Mouse (Mus musculus) neural tube, embryonic 12.5 days (tissue): ENCODE measurements around the gene Nanos3. TPM values are rescaled to one million over a fixed set of nuclear protein-coding genes. Genes with fewer than 3 reads are reported as not detected.

ENCODE experiments used
- ATAC-seq: fragments of 200-750 bp; cut with Nextera tagmentation; 2 replicates; pipeline ENCODE4 v1.8.0; 2017; ENCODE audit warnings: low read depth, mild to moderate bottlenecking, moderate TSS enrichment, moderate library complexity; ENCODE audit not compliant: low FRiP score
- H3K27ac ChIP-seq: fragments of 300-500 bp; sonication (generic); 2 replicates; pipeline ENCODE4 v1.5.1; 2016
- H3K27me3 ChIP-seq: fragments of 300-500 bp; sonication (generic); replicated peaks from 2 replicates; pipeline ENCODE4 v1.6.1; 2016; ENCODE audit warnings: mild to moderate bottlenecking
- H3K36me3 ChIP-seq: fragments of 300-500 bp; sonication (generic); 2 replicates; pipeline ENCODE4 v1.6.1; 2016; ENCODE audit warnings: mild to moderate bottlenecking
- H3K4me1 ChIP-seq: fragments of 300-500 bp; sonication (generic); 2 replicates; pipeline ENCODE4 v1.6.1; 2016
- H3K4me2 ChIP-seq: fragments of 300-500 bp; sonication (generic); replicated peaks from 2 replicates; pipeline ENCODE4 v1.6.1; 2016; ENCODE audit warnings: mild to moderate bottlenecking
- H3K4me3 ChIP-seq: fragments of 300-500 bp; sonication (generic); 2 replicates; pipeline ENCODE4 v1.5.1; 2016
- H3K9ac ChIP-seq: fragments of 300-500 bp; sonication (generic); 2 replicates; pipeline ENCODE4 v1.6.1; 2016; ENCODE audit warnings: mild to moderate bottlenecking
- H3K9me3 ChIP-seq: fragments of 300-500 bp; sonication (generic); 2 replicates; pipeline ENCODE4 v1.6.1; 2016; ENCODE audit warnings: mild to moderate bottlenecking
- WGBS: fragments of 180-500 bp; shearing (Covaris S2); methylation state at CpG from one replicate; pipeline ENCODE4 v1.1.7; 2016; 5-methylcytosine and 5-hydroxymethylcytosine counted together
- microRNA counts: library from miRNA; unstranded; fragments of <30 nt; microRNA quantifications from one replicate; lab custom pipeline; 2017
- microRNA-seq: library from miRNA; unstranded; fragments of <30 nt; microRNA quantifications from one replicate; pipeline ENCODE4, GENCODE M21; 2017
- polyA plus RNA-seq: library from polyadenylated mRNA; unstranded; fragments of >200 nt; fragmentation: Nextera tagmentation; extraction: Ambion mirVana; gene quantifications from 2 replicates; pipeline ENCODE4 v1.2.1, GENCODE M21; 2016

Gene Nanos3
- polyA plus RNA-seq, 1 experiment from 2014 or later: 5.3 TPM

GRCm38 (mm10) chr8:84130806-84131205 is 54.2 kb downstream of the Nanos3 start:
- H3K27me3 ChIP-seq: 0 out of 2 replicates have a peak, but pooled peaks cover 7% of the 10 kb centered on the region
- H3K27ac ChIP-seq: no peak overlapping the region
- H3K4me2 ChIP-seq: no peak overlapping the region
- H3K4me1 ChIP-seq: no peaks in the 10 kb centered on the region
- no peaks in the 10 kb centered on the region for H3K9me3 ChIP-seq
- H3K36me3 ChIP-seq: peaks cover 41% of the 10 kb centered on the region
- ATAC-seq: no peak
- H3K4me3 ChIP-seq: no peak overlapping the region
- 40% methylated on average over 30 of the region's 30 CpGs for WGBS
- H3K9ac ChIP-seq: no peak overlapping the region

DNA sequence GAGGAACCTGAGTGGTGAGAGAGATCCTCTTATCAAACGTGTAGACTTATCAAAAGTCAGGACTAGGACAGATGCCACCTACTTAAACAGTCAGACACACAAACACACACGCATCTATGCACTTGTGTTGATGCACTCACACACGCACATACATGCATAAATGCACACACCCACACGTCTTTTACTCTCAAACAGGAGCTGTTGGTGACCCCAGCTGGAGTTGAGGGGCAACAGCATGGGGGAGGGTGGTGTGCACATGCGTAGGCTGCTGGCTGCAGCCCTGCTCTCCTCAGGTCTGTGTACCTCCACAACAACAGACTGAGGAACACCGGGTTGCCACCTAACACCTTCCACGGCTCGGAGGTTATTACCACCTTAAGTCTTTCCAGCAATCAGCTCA is 56.7 kb downstream of the Nanos3 start:
- H3K4me3 ChIP-seq: no peak overlapping the region
- H3K4me1 ChIP-seq: no peaks in the 10 kb centered on the region
- WGBS: 73% methylated on average over 8 of the region's 8 CpGs
- H3K27ac ChIP-seq: no peak overlapping the region
- ATAC-seq: no peak
- H3K27me3 ChIP-seq: 0 out of 2 replicates have a peak, but pooled peaks cover 7% of the 10 kb centered on the region
- H3K4me2 ChIP-seq: no peak overlapping the region
- H3K36me3 ChIP-seq: peaks cover 16% of the 10 kb centered on the region
- H3K9me3 ChIP-seq: no peaks in the 10 kb centered on the region
- no peak overlapping the region for H3K9ac ChIP-seq

- WGBS: 71% methylated on average over 17 of the region's 17 CpGs
Observed at GRCm38 (mm10) chr8:84127202-84127901, 57.7 kb downstream of the Nanos3 start.

DNA sequence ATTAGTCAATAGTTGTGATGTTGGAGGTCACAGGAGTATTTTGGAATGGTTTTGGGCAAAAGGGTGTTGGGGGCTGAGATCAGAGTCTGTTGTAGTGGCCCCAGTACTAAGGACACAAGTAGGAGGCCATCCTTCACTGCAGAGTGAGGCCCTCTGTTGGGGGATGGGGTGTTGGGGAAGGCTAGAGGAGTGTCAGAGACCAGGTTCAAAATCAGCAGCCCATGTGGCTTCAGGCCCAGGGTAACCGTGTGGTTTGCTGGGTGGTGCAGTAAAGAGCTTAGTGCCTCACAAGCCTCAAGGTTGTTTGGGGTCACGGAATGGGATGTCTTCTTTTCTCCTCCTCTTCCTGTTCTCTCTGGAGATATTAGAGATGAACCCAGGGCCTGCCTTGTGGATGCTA is 58.3 kb downstream of the Nanos3 start:
- Histone ChIP-seq H3K4me2 (no peak overlapping the region), H3K4me3 (no peak overlapping the region), H3K4me1 (no peaks in the 10 kb centered on the region), H3K36me3 (peaks cover under 1% of the 10 kb centered on the region), H3K27me3 (0 out of 2 replicates have a peak, but pooled peaks cover 7% of the 10 kb centered on the region), H3K9me3 (no peaks in the 10 kb centered on the region), H3K27ac (no peak overlapping the region), H3K9ac (no peak overlapping the region)
- WGBS: 82% methylated on average over 2 of the region's 2 CpGs
- ATAC-seq: no peak

More at GRCm38 (mm10) chr8:84127202-84127901, 57.7 kb downstream of the Nanos3 start:
- Histone ChIP-seq H3K27me3 (0 out of 2 replicates have a peak, but pooled peaks cover 7% of the 10 kb centered on the region), H3K4me3 (no peak overlapping the region), H3K9ac (no peak overlapping the region), H3K36me3 (peaks cover 6% of the 10 kb centered on the region), H3K9me3 (no peaks in the 10 kb centered on the region), H3K4me1 (no peaks in the 10 kb centered on the region), H3K4me2 (no peak overlapping the region), H3K27ac (no peak overlapping the region)
- no peak for ATAC-seq

DNA sequence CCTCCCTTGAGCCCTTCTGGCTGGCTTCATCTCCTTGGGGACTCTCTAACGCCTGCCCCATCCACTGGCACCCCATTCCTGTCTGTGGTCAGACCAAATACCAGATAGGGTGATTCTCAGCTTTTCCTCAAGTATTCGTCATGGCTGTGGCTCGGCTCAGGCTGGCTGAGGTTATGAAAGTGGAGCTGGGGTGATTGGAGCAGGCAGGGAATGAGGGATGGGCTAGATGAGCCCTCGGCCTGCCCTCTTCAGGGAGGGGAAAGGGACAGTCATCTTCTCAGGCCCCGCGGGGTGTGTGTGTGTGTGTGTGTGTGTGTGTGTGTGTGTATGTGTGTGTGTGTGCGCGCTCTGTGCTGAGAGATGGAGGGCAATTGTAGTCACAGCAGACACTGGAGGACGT is 59.4 kb downstream of the Nanos3 start, which contains the start of gene Podnl1:
TSS of gene Podnl1 (plus strand) at position 334 of the 400 bp plus-strand sequence.
- no peak within 1 kb of the TSS for H3K9ac ChIP-seq
- WGBS: 71% methylated on average over 9 of the region's 9 CpGs
- ATAC-seq: no peak
- H3K27ac ChIP-seq: no peak within 1 kb of the TSS
- no peaks in the 10 kb centered on the region for H3K9me3 ChIP-seq
- no peak within 1 kb of the TSS for H3K4me3 ChIP-seq
- 0 out of 2 replicates have a peak, but pooled peaks cover 2% of the 10 kb centered on the region for H3K27me3 ChIP-seq
- no peak within 1 kb of the TSS for H3K4me2 ChIP-seq
- no peaks in the 10 kb centered on the region for H3K4me1 ChIP-seq
- H3K36me3 ChIP-seq: no peaks in the 10 kb centered on the region

MicroRNAs within 50 kb of the gene (microRNA counts, 519-probe panel; counts per million panel counts)
- microRNA mmu-miR-181c (lab: Ali Mortazavi, UCI) (3,538 counts per million, percentile 73 among the panel's probes with 10 or more counts), microRNA mmu-miR-23a (lab: Ali Mortazavi, UCI) (5,466 counts per million, percentile 87 among the panel's probes with 10 or more counts), microRNA mmu-miR-27a (lab: Ali Mortazavi, UCI) (6,467 counts per million, percentile 93 among the panel's probes with 10 or more counts)

Small RNA genes within 50 kb of the gene (microRNA-seq; reads per million reads assigned to microRNA genes)
- not detected for gene Gm25110
- 6,667 reads per million, percentile 94 among the genes with 10 or more reads in this experiment for gene Mir181c
- gene Mir181d: 4,445 reads per million, percentile 89 among the genes with 10 or more reads in this experiment
- 4,732 reads per million, percentile 90 among the genes with 10 or more reads in this experiment for gene Mir23a
- gene Mir24-2: not detected
- 100 reads per million, percentile 52 among the genes with 10 or more reads in this experiment for gene Mir27a
- not detected for gene Mir3074-2

Other genes starting within 250 kb of the Nanos3 start
- gene Gm10644, start 230.0 kb downstream of the Nanos3 start, polyA plus RNA-seq: 0.60 and 0.86 TPM in 2 replicates
- 37.1 and 41.6 TPM in 2 replicates for gene Asf1b, start 229.7 kb downstream of the Nanos3 start, polyA plus RNA-seq
- 215 and 218 TPM in 2 replicates for gene Prkaca, start 212.2 kb downstream of the Nanos3 start, polyA plus RNA-seq
- gene Samd1, start 187.5 kb downstream of the Nanos3 start, polyA plus RNA-seq: 9.7 and 9.8 TPM in 2 replicates
- 0.83 and 0.95 TPM in 2 replicates for gene 1700067K01Rik, start 183.7 kb downstream of the Nanos3 start, polyA plus RNA-seq
- 0.54 TPM in 1 of 2 replicates, not detected in the other for gene 2210011C24Rik, start 173.0 kb downstream of the Nanos3 start, polyA plus RNA-seq
- gene Palm3, start 163.7 kb downstream of the Nanos3 start, polyA plus RNA-seq: 10.2 and 10.8 TPM in 2 replicates
- gene Il27ra, start 142.6 kb downstream of the Nanos3 start, polyA plus RNA-seq: 0.28 and 0.29 TPM in 2 replicates
- not detected in 2 replicates for gene Rln3, start 140.2 kb downstream of the Nanos3 start, polyA plus RNA-seq
- 1.6 and 2.2 TPM in 2 replicates for gene Gm10643, start 120.1 kb downstream of the Nanos3 start, polyA plus RNA-seq
- 9.1 and 9.3 TPM in 2 replicates for gene Rfx1, start 118.4 kb downstream of the Nanos3 start, polyA plus RNA-seq
- gene Dcaf15, start 80.4 kb downstream of the Nanos3 start, polyA plus RNA-seq: 18.0 and 19.6 TPM in 2 replicates
- 0.28 and 0.37 TPM in 2 replicates for gene Podnl1, start 59.2 kb downstream of the Nanos3 start, polyA plus RNA-seq
- gene Cc2d1a, start 37.3 kb downstream of the Nanos3 start, polyA plus RNA-seq: 16.9 and 18.0 TPM in 2 replicates
- gene 4930432K21Rik, start 37.2 kb downstream of the Nanos3 start, polyA plus RNA-seq: 1.9 and 2.0 TPM in 2 replicates
- 52.8 and 57.9 TPM in 2 replicates for gene Zswim4, start 51.8 kb upstream of the Nanos3 start, polyA plus RNA-seq
- 256 and 282 TPM in 2 replicates for gene D8Ertd738e, start 64.5 kb upstream of the Nanos3 start, polyA plus RNA-seq
- gene Mri1, start 72.1 kb upstream of the Nanos3 start, polyA plus RNA-seq: 60.7 and 63.3 TPM in 2 replicates
- gene Ccdc130, start 85.2 kb upstream of the Nanos3 start, polyA plus RNA-seq: 18.1 and 25.1 TPM in 2 replicates
- 19.6 and 20.5 TPM in 2 replicates for gene Cacna1a, start 203.2 kb upstream of the Nanos3 start, polyA plus RNA-seq